Comparison of ENCODE assay signal across 27 mouse cellular contexts in the genomic region with DNA sequence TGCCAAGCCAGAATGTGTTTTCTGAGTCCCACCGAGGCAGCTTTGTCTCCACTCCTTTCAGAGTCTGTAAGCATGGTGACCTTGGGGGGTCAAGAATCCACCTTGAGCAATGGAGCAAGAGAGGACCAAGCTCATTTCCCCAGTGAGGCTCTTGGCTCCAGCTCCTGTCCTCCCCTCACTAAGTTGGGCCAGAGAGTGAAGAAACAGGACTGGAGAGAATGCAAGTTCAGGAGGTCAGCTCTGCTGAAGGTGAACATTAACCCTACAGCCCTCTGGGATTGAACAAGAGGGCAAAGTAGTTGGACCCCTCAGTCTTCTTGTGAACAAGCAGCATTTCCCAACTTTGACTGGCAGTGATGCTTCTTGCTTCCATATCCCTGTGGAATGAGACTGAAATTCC. TPM values are rescaled to one million over a fixed set of nuclear protein-coding genes. Genes with fewer than 3 reads are reported as not detected.
DNase-seq lines count a peak whose midpoint lies in the region; ATAC-seq and TF ChIP-seq lines count a peak whose summit lies in the region.
"Had no signal": no experiment of that assay in that cellular context is flagged by ENCODE, and none has a peak within 500 bp of the region (broad histone marks: within the 10 kb centered on the region; RNA-seq: fewer than 3 reads in every experiment).

No protein-coding gene starts in this region.

- peak; percentile 35; the same call in 1 of the 2 replicates for ATAC-seq in liver, embryonic 14.5 days (ENCODE audit: insufficient read depth)
- ATAC-seq in liver, embryonic 11.5 days (replicated peaks; ENCODE audit: low FRiP score), result no peak
- ATAC-seq in midbrain, embryonic 16.5 days, result no peak
- ATAC-seq: forebrain, embryonic 15.5 days; midbrain, embryonic 13.5 days had no signal

- no peaks in the 10 kb centered on the region for H3K9me3 ChIP-seq in liver, embryonic 14.5 days (ENCODE audit: control insufficient read depth, low read length)
- H3K9me3 ChIP-seq in liver, embryonic 11.5 days (ENCODE audit: control insufficient read depth, low read length), result no peaks in the 10 kb centered on the region
- H3K9me3 ChIP-seq in midbrain, embryonic 16.5 days (replicated peaks; ENCODE audit: control insufficient read depth, low read length, poor library complexity, severe bottlenecking), result no peaks in the 10 kb centered on the region
- H3K9me3 ChIP-seq: forebrain, embryonic 15.5 days; heart, embryonic 13.5 days; hindbrain, embryonic 13.5 days; midbrain, embryonic 13.5 days; neural tube, embryonic 13.5 days had no signal

- intact Hi-C loops in heart, postnatal 14 days (cut with DNase I), result no loop called here

- no peaks in the 10 kb centered on the region for H3K36me3 ChIP-seq in liver, embryonic 14.5 days (replicated peaks; ENCODE audit: control insufficient read depth, insufficient read depth, low read depth)
- no peaks in the 10 kb centered on the region for H3K36me3 ChIP-seq in liver, embryonic 11.5 days (ENCODE audit: control insufficient read depth, insufficient read depth, low read length)
- H3K36me3 ChIP-seq in midbrain, embryonic 16.5 days (ENCODE audit: control insufficient read depth, insufficient read depth, low read length), result no peaks in the 10 kb centered on the region
- H3K36me3 ChIP-seq: embryonic facial prominence, embryonic 10.5 days; forebrain, embryonic 15.5 days; heart, embryonic 13.5 days; hindbrain, embryonic 13.5 days; limb, embryonic 12.5 days; midbrain, embryonic 13.5 days; neural tube, embryonic 13.5 days had no signal

- H3K4me3 ChIP-seq in liver, embryonic 14.5 days (ENCODE audit: insufficient read depth in 1 of 2, low read depth in 2 of 2, low read length in 2 of 2), result no peak overlapping the region
- H3K4me3 ChIP-seq in liver, embryonic 11.5 days (ENCODE audit: low read depth, low read length), result no peak overlapping the region
- no peak overlapping the region for H3K4me3 ChIP-seq in midbrain, embryonic 16.5 days (ENCODE audit: low read depth, low read length)
- H3K4me3 ChIP-seq: embryonic facial prominence, embryonic 10.5 days; forebrain, embryonic 15.5 days; heart, embryonic 13.5 days; hindbrain, embryonic 13.5 days; limb, embryonic 12.5 days; megakaryocyte, embryonic 14.5 days; midbrain, embryonic 13.5 days; myocyte; neural tube, embryonic 13.5 days had no signal

- no peaks in the 10 kb centered on the region for H3K27me3 ChIP-seq in liver, embryonic 14.5 days (ENCODE audit: control insufficient read depth, insufficient read depth, low read length)
- H3K27me3 ChIP-seq in liver, embryonic 11.5 days (replicated peaks; ENCODE audit: control insufficient read depth, insufficient read depth, low read length), result no peaks in the 10 kb centered on the region
- H3K27me3 ChIP-seq in midbrain, embryonic 16.5 days (ENCODE audit: control insufficient read depth, insufficient read depth, low read depth, low read length), result no peaks in the 10 kb centered on the region
- H3K27me3 ChIP-seq: forebrain, embryonic 15.5 days; heart, embryonic 13.5 days; hindbrain, embryonic 13.5 days; limb, embryonic 12.5 days; megakaryocyte, embryonic 14.5 days; midbrain, embryonic 13.5 days; neural tube, embryonic 13.5 days had no signal

- no peak for TF ChIP-seq EP300 in liver, embryonic 14.5 days (IDR thresholded peaks at IDR 0.05; ENCODE audit: low read depth)

- TF ChIP-seq CTCF in liver, embryonic 14.5 days (IDR thresholded peaks at IDR 0.05; ENCODE audit: low read depth), result no peak

- H3K9ac ChIP-seq in liver, embryonic 14.5 days (replicated peaks), result no peak overlapping the region
- no peak overlapping the region for H3K9ac ChIP-seq in liver, embryonic 11.5 days (ENCODE audit: low read depth, low read length)
- no peak overlapping the region for H3K9ac ChIP-seq in midbrain, embryonic 16.5 days (ENCODE audit: low read depth, low read length)
- H3K9ac ChIP-seq: forebrain, embryonic 15.5 days; heart, embryonic 13.5 days; hindbrain, embryonic 13.5 days; limb, embryonic 12.5 days; midbrain, embryonic 13.5 days; neural tube, embryonic 13.5 days had no signal

- H3K27ac ChIP-seq in liver, embryonic 14.5 days, result no peak overlapping the region
- H3K27ac ChIP-seq in liver, embryonic 11.5 days (ENCODE audit: low read depth, low read length), result no peak overlapping the region
- no peak overlapping the region for H3K27ac ChIP-seq in midbrain, embryonic 16.5 days (ENCODE audit: low read length)
- H3K27ac ChIP-seq: embryonic facial prominence, embryonic 10.5 days; forebrain, embryonic 15.5 days; heart, embryonic 13.5 days; hindbrain, embryonic 13.5 days; limb, embryonic 12.5 days; midbrain, embryonic 13.5 days; neural tube, embryonic 13.5 days had no signal

- H3K4me2 ChIP-seq in liver, embryonic 14.5 days (ENCODE audit: low read depth), result no peak overlapping the region
- no peak overlapping the region for H3K4me2 ChIP-seq in liver, embryonic 11.5 days
- H3K4me2 ChIP-seq in midbrain, embryonic 16.5 days (ENCODE audit: low read length), result no peak overlapping the region
- H3K4me2 ChIP-seq: forebrain, embryonic 15.5 days; heart, embryonic 13.5 days; hindbrain, embryonic 13.5 days; limb, embryonic 12.5 days; midbrain, embryonic 13.5 days; neural tube, embryonic 13.5 days had no signal

- WGBS in liver, embryonic 14.5 days (ENCODE audit: insufficient replicate concordance), result 53% methylated on average over 1 of the region's 1 CpGs
- WGBS in liver, embryonic 11.5 days, result 70% methylated on average over 1 of the region's 1 CpGs
- 91% methylated on average over 1 of the region's 1 CpGs for WGBS in midbrain, embryonic 16.5 days

- peak in 1 of 3 experiments; percentile 17 for DNase-seq in liver, embryonic 14.5 days (ENCODE audit: low read depth in 3 of 3, low spot score in 3 of 3)
- no peak for DNase-seq in liver, embryonic 11.5 days (ENCODE audit: low spot score)
- peak; percentile 88 for DNase-seq in kidney, adult 9 months
- peak; percentile 59 for DNase-seq in kidney, postnatal 14 days
- no peak for DNase-seq in heart, postnatal 14 days
- DNase-seq in thymus, postnatal 0 days (ENCODE audit: low spot score), result no peak
- DNase-seq: cerebellum, adult 11 months; cerebellum, adult 9-11 months; gastrocnemius, postnatal 14 days; heart, adult 18-20 months; heart, postnatal 36 days; lung, adult 2 months; right cerebral cortex, adult 18-20 months; right cerebral cortex, postnatal 4 days; thymus, postnatal 25 days had no signal

- H3K4me1 ChIP-seq in liver, embryonic 14.5 days (replicated peaks; ENCODE audit: control insufficient read depth in 2 of 2, insufficient read depth in 2 of 2, low read length in 1 of 2), result peaks cover 0 to 7% of the 10 kb centered on the region in 2 experiments; a peak in 2 of 4 replicates
- no peaks in the 10 kb centered on the region for H3K4me1 ChIP-seq in liver, embryonic 11.5 days (replicated peaks; ENCODE audit: control insufficient read depth, insufficient read depth, low read length)
- no peaks in the 10 kb centered on the region for H3K4me1 ChIP-seq in midbrain, embryonic 16.5 days (ENCODE audit: control insufficient read depth, insufficient read depth, low read length)
- H3K4me1 ChIP-seq: embryonic facial prominence, embryonic 10.5 days; forebrain, embryonic 15.5 days; heart, embryonic 13.5 days; hindbrain, embryonic 13.5 days; limb, embryonic 12.5 days; megakaryocyte, embryonic 14.5 days; midbrain, embryonic 13.5 days; neural tube, embryonic 13.5 days had no signal

RNA-seq across cellular contexts. Expression of gene Adra1b, which starts 49.3 kb away (rescaled TPM):
- 8.3 and 9.7 TPM in 2 replicates for polyA plus RNA-seq in liver, embryonic 14.5 days (2012; rRNA removed)
- polyA plus RNA-seq in liver, embryonic 14.5 days (2014; fragmentation: Nextera tagmentation; extraction: Ambion mirVana), result 1.7 and 2.1 TPM in 2 replicates
- 0.55 and 1.0 TPM in 2 replicates for polyA plus RNA-seq in liver, embryonic 11.5 days (2014; fragmentation: Nextera tagmentation; extraction: Ambion mirVana)
- polyA plus RNA-seq in midbrain, embryonic 16.5 days (2015; fragmentation: Nextera tagmentation; extraction: Ambion mirVana), result 7.9 and 12.1 TPM in 2 replicates
- 10 to 100 TPM; 43.7 to 47.6 TPM for total RNA-seq in heart, postnatal 14 days (2021)
- 0.36 and 0.37 TPM in 2 replicates for polyA plus RNA-seq in thymus, postnatal 0 days (2015; fragmentation: Nextera tagmentation; extraction: Ambion mirVana)
- total RNA-seq: common myeloid progenitor, adult 5-6 weeks; MEL had no signal

Comparison
In these comparisons a context has a peak if more than half of its experiments do, and no peak if none do; other contexts are left out.
1. DNase-seq: peak in kidney, adult 9 months (single experiment) and kidney, postnatal 14 days (single experiment); none in liver, embryonic 11.5 days (single experiment), heart, postnatal 14 days (0 of 2) and thymus, postnatal 0 days (single experiment).